Mouse (Mus musculus): ENCODE results near the gene Ptprc.

DNA sequence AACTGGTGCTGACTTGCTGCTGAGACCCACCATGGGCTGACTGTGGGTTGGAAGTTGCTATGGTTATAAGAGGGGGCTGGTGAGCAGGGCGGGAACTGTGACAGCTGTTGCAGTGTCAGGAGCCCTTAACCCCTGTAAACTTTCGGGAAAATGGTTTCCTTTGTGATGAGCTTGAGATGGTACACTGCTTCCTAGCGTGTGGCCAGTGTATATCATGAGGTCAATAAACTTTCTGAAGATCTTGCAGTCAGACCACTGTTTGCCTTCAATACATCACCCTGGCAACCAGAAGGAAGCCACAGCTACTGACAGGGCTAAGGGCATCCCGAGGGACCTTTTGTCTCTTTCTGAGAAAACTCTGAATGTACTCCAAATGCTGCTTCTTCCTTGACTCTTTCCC is 145.9 kb downstream of the Ptprc start:
- TF ChIP-seq KAT2A (conservative IDR thresholded peaks at IDR 0.05; ENCODE audit: low read depth, low read length) (no peak), TCF12 (IDR thresholded peaks at IDR 0.05; ENCODE audit: low read depth, low read length) (no peak), UBTF (IDR thresholded peaks at IDR 0.05; ENCODE audit: borderline replicate concordance, insufficient read depth, low read depth, low read length) (no peak), TAL1 (IDR thresholded peaks at IDR 0.05; ENCODE audit: low read length) (no peak), SMC3 (IDR thresholded peaks at IDR 0.05; ENCODE audit: low read depth, low read length) (no peak), GATA1 (IDR thresholded peaks at IDR 0.05; ENCODE audit: low read depth, low read length) (no peak), POLR2A (IDR thresholded peaks at IDR 0.05; ENCODE audit: control insufficient read depth in 1 of 2, insufficient read depth in 1 of 2, low read depth in 1 of 2, low read length in 2 of 2, poor library complexity in 1 of 2) (no peak), EP300 (IDR thresholded peaks at IDR 0.05; ENCODE audit: low read depth in 1 of 2, low read length in 2 of 2) (no peak), CHD1 (IDR thresholded peaks at IDR 0.05; ENCODE audit: low read depth, low read length) (no peak), MAFK (IDR thresholded peaks at IDR 0.05; ENCODE audit: borderline replicate concordance, low read depth, low read length) (no peak)

Data from MEL (cell line).